Mouse (Mus musculus) bone marrow, adult 2 months (tissue): ENCODE data around the gene Usp42.

Source experiments
- CTCF ChIP-seq: fragments of 200-500 bp; IDR thresholded peaks from 2 replicates; pipeline ENCODE4 v1.5.1; 2011; ENCODE audit warnings: low read length, control low read depth; ENCODE audit not compliant: control insufficient read depth, insufficient read depth
- POLR2A ChIP-seq: fragments of 200-500 bp; IDR thresholded peaks from 2 replicates; pipeline ENCODE4 v1.6.1; 2011; ENCODE audit warnings: low read depth, mild to moderate bottlenecking, control low read depth, low read length, borderline replicate concordance; ENCODE audit not compliant: control insufficient read depth

DNA sequence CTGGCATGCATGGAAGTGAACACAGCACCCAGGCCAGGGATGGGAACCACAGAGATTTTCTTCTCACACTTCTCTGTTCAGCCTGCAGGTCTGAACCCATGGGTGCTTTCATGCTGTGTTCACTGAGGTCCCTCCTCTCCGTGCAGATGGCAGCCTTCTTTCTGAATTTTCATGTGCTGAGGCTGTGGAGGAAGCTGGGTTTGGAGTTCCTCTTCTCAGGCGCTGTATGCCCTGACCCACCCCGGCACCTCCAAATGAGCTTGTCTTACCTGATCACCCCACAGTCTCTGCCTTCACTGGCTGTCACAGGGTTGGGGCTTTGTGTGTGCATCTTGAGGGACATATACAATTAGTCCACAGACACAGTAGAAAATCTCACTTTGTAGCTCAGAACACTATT, 44.5 kb downstream of the Usp42 start:
- TF ChIP-seq CTCF (no peak), POLR2A (no peak)
